Mouse (Mus musculus): ENCODE results near the gene Gm3727. TPM values are rescaled to one million over a fixed set of nuclear protein-coding genes. Genes with fewer than 3 reads are reported as not detected.
"Not testable (repeated sequence)": the region's sequence is repeated elsewhere in the genome, so short reads cannot be mapped to it uniquely, and the experiment has no call there.

Gene Gm3727
- not detected for total RNA-seq (2021)
- not detected in 2 replicates for polyA plus RNA-seq (2012; rRNA removed)
- long read RNA-seq, result 0 reads

DNA sequence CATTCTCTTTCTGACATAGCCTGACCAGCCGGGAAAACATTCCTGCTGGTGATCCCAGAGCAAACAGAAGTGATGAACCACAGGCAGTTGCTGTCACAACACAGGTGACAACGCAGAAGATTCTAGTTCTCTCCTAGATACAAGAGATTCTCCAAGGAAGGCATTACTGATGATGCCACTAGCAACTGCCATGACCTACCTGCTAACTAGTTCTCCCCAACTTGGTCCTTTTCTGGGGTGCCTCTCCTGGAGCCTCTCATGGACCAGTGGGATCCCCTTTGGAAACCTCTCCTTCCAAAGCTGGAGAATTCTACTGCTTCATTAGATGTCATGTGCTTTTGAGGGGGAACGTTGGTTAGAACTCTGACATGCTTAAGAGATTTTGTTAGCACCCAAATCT, at the start of gene Gm3727:
Gm3727 (minus strand) TSS at position 101 of the 400 bp plus-strand sequence.
- not testable (repeated sequence) for DNase-seq

- not testable (repeated sequence) for DNase-seq
Measured at GRCm38 (mm10) chr14:7243498-7243897, 21.0 kb downstream of the Gm3727 start.

Other genes with a start within 250 kb of the Gm3727 start
- gene Gm10406, start 237.3 kb downstream of the Gm3727 start, total RNA-seq (2021), result not detected
- gene Gm10406, start 237.3 kb downstream of the Gm3727 start, polyA plus RNA-seq (2012; rRNA removed), result not detected in 2 replicates
- not detected for gene Gm3685, start 219.7 kb downstream of the Gm3727 start, total RNA-seq (2021)
- not detected in 2 replicates for gene Gm3685, start 219.7 kb downstream of the Gm3727 start, polyA plus RNA-seq (2012; rRNA removed)
- under 1 TPM; 0.21 to 0.26 TPM for gene Gm3696, start 164.1 kb downstream of the Gm3727 start, total RNA-seq (2021)
- not detected in 2 replicates for gene Gm3696, start 164.1 kb downstream of the Gm3727 start, polyA plus RNA-seq (2012; rRNA removed)
- gene Gm6676, start 139.3 kb downstream of the Gm3727 start, total RNA-seq (2021), result not detected
- gene Gm6676, start 139.3 kb downstream of the Gm3727 start, polyA plus RNA-seq (2012; rRNA removed), result not detected in 2 replicates
- under 1 TPM; 0.20 to 0.69 TPM for gene Gm3512, start 90.2 kb downstream of the Gm3727 start, total RNA-seq (2021)
- gene Gm3512, start 90.2 kb downstream of the Gm3727 start, polyA plus RNA-seq (2012; rRNA removed), result not detected in 2 replicates
- not detected for gene Gm16434, start 70.2 kb downstream of the Gm3727 start, total RNA-seq (2021)
- not detected in 2 replicates for gene Gm16434, start 70.2 kb downstream of the Gm3727 start, polyA plus RNA-seq (2012; rRNA removed)
- not detected for gene Gm3739, start 50.3 kb upstream of the Gm3727 start, total RNA-seq (2021)
- gene Gm3739, start 50.3 kb upstream of the Gm3727 start, polyA plus RNA-seq (2012; rRNA removed), result not detected in 2 replicates
- gene Gm5797, start 67.7 kb upstream of the Gm3727 start, total RNA-seq (2021), result not detected
- gene Gm5797, start 67.7 kb upstream of the Gm3727 start, polyA plus RNA-seq (2012; rRNA removed), result not detected in 2 replicates
- not detected for gene Gm8374, start 100.4 kb upstream of the Gm3727 start, total RNA-seq (2021)
- not detected in 2 replicates for gene Gm8374, start 100.4 kb upstream of the Gm3727 start, polyA plus RNA-seq (2012; rRNA removed)
- gene Gm3755, start 186.2 kb upstream of the Gm3727 start, total RNA-seq (2021), result not detected
- not detected in 2 replicates for gene Gm3755, start 186.2 kb upstream of the Gm3727 start, polyA plus RNA-seq (2012; rRNA removed)
- gene Gm3752, start 219.0 kb upstream of the Gm3727 start, total RNA-seq (2021), result not detected
- not detected in 2 replicates for gene Gm3752, start 219.0 kb upstream of the Gm3727 start, polyA plus RNA-seq (2012; rRNA removed)

Data from adrenal gland, adult 2 months (tissue).